Comparison of ENCODE assay signal across 8 mouse cellular contexts in the genomic region with DNA sequence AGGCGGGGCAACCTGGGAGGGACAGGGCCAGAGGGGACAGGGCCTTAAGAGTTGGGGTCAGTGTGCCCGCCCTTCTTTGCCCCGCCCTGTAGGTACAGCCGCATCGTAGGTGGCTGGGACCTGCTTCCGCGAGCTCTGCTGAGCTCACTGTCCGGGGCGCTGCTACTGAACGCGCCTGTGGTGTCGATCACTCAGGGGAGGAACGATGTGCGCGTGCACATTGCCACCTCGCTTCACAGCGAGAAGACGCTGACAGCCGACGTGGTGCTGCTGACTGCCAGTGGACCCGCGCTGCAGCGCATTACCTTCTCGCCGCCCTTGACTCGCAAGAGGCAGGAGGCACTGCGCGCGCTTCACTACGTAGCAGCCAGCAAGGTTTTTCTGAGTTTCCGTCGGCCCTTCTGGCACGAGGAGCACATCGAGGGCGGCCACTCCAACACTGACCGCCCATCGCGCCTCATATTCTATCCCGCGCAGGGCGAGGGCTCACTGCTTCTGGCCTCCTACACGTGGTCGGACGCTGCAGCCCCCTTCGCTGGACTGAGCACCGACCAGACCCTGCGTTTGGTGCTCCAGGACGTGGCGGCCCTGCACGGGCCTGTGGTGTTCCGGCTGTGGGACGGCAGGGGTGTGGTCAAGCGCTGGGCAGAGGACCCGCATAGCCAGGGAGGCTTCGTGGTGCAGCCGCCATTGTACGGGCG. TPM values are rescaled to one million over a fixed set of nuclear protein-coding genes. Genes with fewer than 3 reads are reported as not detected.
DNase-seq lines count a peak whose midpoint lies in the region; ATAC-seq lines count a peak whose summit lies in the region.

No protein-coding gene starts in this region.

- H3K36me3 ChIP-seq in embryonic facial prominence, embryonic 11.5 days (replicated peaks; ENCODE audit: control insufficient read depth, insufficient read depth, low read depth, low read length), result peaks cover 8% of the 10 kb centered on the region
- H3K36me3 ChIP-seq in hindbrain, embryonic 12.5 days, result peaks cover 44% of the 10 kb centered on the region
- peaks cover 22% of the 10 kb centered on the region for H3K36me3 ChIP-seq in liver, embryonic 11.5 days (ENCODE audit: control insufficient read depth, insufficient read depth, low read length)

- H3K9ac ChIP-seq in embryonic facial prominence, embryonic 11.5 days (replicated peaks; ENCODE audit: low read length), result peak overlapping the region; percentile 47
- H3K9ac ChIP-seq in hindbrain, embryonic 12.5 days, result peak overlapping the region; percentile 49
- H3K9ac ChIP-seq in liver, embryonic 11.5 days (ENCODE audit: low read depth, low read length), result peak overlapping the region; percentile 52

- H3K27ac ChIP-seq in embryonic facial prominence, embryonic 11.5 days (replicated peaks; ENCODE audit: low read depth, low read length), result no peak overlapping the region; the same call in 1 of the 2 replicates
- H3K27ac ChIP-seq in hindbrain, embryonic 12.5 days, result no peak overlapping the region
- no peak overlapping the region for H3K27ac ChIP-seq in liver, embryonic 11.5 days (ENCODE audit: low read depth, low read length)

- peak overlapping the region; percentile 23 for H3K4me3 ChIP-seq in embryonic facial prominence, embryonic 11.5 days (ENCODE audit: low read depth, low read length)
- peak overlapping the region; percentile 28 for H3K4me3 ChIP-seq in hindbrain, embryonic 12.5 days
- peak overlapping the region; percentile 43 for H3K4me3 ChIP-seq in liver, embryonic 11.5 days (ENCODE audit: low read depth, low read length)

- peak; percentile 24 for ATAC-seq in embryonic facial prominence, embryonic 11.5 days (replicated peaks; ENCODE audit: insufficient number of reproducible peaks, low FRiP score, low TSS enrichment, low read depth)
- peak; percentile 61 for ATAC-seq in hindbrain, embryonic 12.5 days (ENCODE audit: low FRiP score)
- ATAC-seq in liver, embryonic 11.5 days (replicated peaks; ENCODE audit: low FRiP score), result peak; percentile 38; the same call in 1 of the 2 replicates
- 0 out of 2 replicates have a peak, but pooled peaks have one; percentile 20 for ATAC-seq in monocyte, adult 5-6 weeks (replicated peaks; ENCODE audit: insufficient number of reproducible peaks, low FRiP score, low TSS enrichment, poor library complexity, severe bottlenecking)

- H3K27me3 ChIP-seq in embryonic facial prominence, embryonic 11.5 days (ENCODE audit: control insufficient read depth, insufficient read depth, low read length), result peaks cover 9% of the 10 kb centered on the region
- peaks cover 46% of the 10 kb centered on the region for H3K27me3 ChIP-seq in hindbrain, embryonic 12.5 days
- H3K27me3 ChIP-seq in liver, embryonic 11.5 days (replicated peaks; ENCODE audit: control insufficient read depth, insufficient read depth, low read length), result peaks cover 11% of the 10 kb centered on the region

- H3K9me3 ChIP-seq in embryonic facial prominence, embryonic 11.5 days (replicated peaks; ENCODE audit: control insufficient read depth, low read length), result no peaks in the 10 kb centered on the region
- no peaks in the 10 kb centered on the region for H3K9me3 ChIP-seq in hindbrain, embryonic 12.5 days (replicated peaks)
- H3K9me3 ChIP-seq in liver, embryonic 11.5 days (ENCODE audit: control insufficient read depth, low read length), result no peaks in the 10 kb centered on the region

- H3K4me1 ChIP-seq in embryonic facial prominence, embryonic 11.5 days (ENCODE audit: control insufficient read depth, insufficient read depth, low read length), result peaks cover 5% of the 10 kb centered on the region; the same call in 1 of the 2 replicates
- H3K4me1 ChIP-seq in hindbrain, embryonic 12.5 days, result peaks cover 16% of the 10 kb centered on the region
- H3K4me1 ChIP-seq in liver, embryonic 11.5 days (replicated peaks; ENCODE audit: control insufficient read depth, insufficient read depth, low read length), result peaks cover 20% of the 10 kb centered on the region

- peak overlapping the region; percentile 61 for H3K4me2 ChIP-seq in embryonic facial prominence, embryonic 11.5 days (ENCODE audit: low read depth, low read length)
- H3K4me2 ChIP-seq in hindbrain, embryonic 12.5 days (replicated peaks), result peak overlapping the region; percentile 51
- peak overlapping the region; percentile 76 for H3K4me2 ChIP-seq in liver, embryonic 11.5 days

- DNase-seq in cerebellum, adult 11-12 months, result peak; percentile 36
- no peak for DNase-seq in cerebellum, adult 8-10 months
- peak; percentile 69 for DNase-seq in CD4-positive helper T cell, adult 2 months (ENCODE audit: low read depth, low spot score)
- DNase-seq in embryonic facial prominence, embryonic 11.5 days (ENCODE audit: low spot score), result peak; percentile 54
- DNase-seq in liver, embryonic 11.5 days (ENCODE audit: low spot score), result peak; percentile 68
- DNase-seq in testis, postnatal 10 days (ENCODE audit: low spot score), result peak; percentile 65

- WGBS in embryonic facial prominence, embryonic 11.5 days, result 1% methylated on average over 58 of the region's 58 CpGs
- WGBS in hindbrain, embryonic 12.5 days, result under 1% methylated on average over 58 of the region's 58 CpGs
- 3% methylated on average over 58 of the region's 58 CpGs for WGBS in liver, embryonic 11.5 days

RNA-seq across cellular contexts. Expression of a gene that starts 9.2 kb away (rescaled TPM):
- 32.4 and 42.5 TPM in 2 replicates for polyA plus RNA-seq in embryonic facial prominence, embryonic 11.5 days (2014; fragmentation: Nextera tagmentation; extraction: Ambion mirVana)
- polyA plus RNA-seq in hindbrain, embryonic 12.5 days (2016; fragmentation: Nextera tagmentation; extraction: Ambion mirVana), result 99.3 and 101 TPM in 2 replicates
- 46.5 and 53.9 TPM in 2 replicates for polyA plus RNA-seq in liver, embryonic 11.5 days (2014; fragmentation: Nextera tagmentation; extraction: Ambion mirVana)
- 11.6 to 33.0 TPM (median 13.0 TPM) in 3 replicates for total RNA-seq in monocyte, adult 5-6 weeks (2017)

RNA-seq across cellular contexts. Expression of a gene that starts 9.2 kb away (rescaled TPM):
- 55.1 and 75.1 TPM in 2 replicates for polyA plus RNA-seq in embryonic facial prominence, embryonic 11.5 days (2014; fragmentation: Nextera tagmentation; extraction: Ambion mirVana)
- polyA plus RNA-seq in hindbrain, embryonic 12.5 days (2016; fragmentation: Nextera tagmentation; extraction: Ambion mirVana), result 103 and 110 TPM in 2 replicates
- polyA plus RNA-seq in liver, embryonic 11.5 days (2014; fragmentation: Nextera tagmentation; extraction: Ambion mirVana), result 50.5 and 53.3 TPM in 2 replicates
- total RNA-seq in monocyte, adult 5-6 weeks (2017), result 33.8 to 69.8 TPM (median 57.7 TPM) in 3 replicates

RNA-seq across cellular contexts. Expression of a gene that starts 17.3 kb away (rescaled TPM):
- polyA plus RNA-seq in embryonic facial prominence, embryonic 11.5 days (2014; fragmentation: Nextera tagmentation; extraction: Ambion mirVana), result 21.6 and 25.3 TPM in 2 replicates
- 34.7 and 35.1 TPM in 2 replicates for polyA plus RNA-seq in hindbrain, embryonic 12.5 days (2016; fragmentation: Nextera tagmentation; extraction: Ambion mirVana)
- 30.9 and 32.5 TPM in 2 replicates for polyA plus RNA-seq in liver, embryonic 11.5 days (2014; fragmentation: Nextera tagmentation; extraction: Ambion mirVana)
- total RNA-seq in monocyte, adult 5-6 weeks (2017), result 68.9 to 89.5 TPM (median 71.5 TPM) in 3 replicates

RNA-seq across cellular contexts. Expression of a gene that starts 23.2 kb away (rescaled TPM):
- 2.9 and 3.1 TPM in 2 replicates for polyA plus RNA-seq in embryonic facial prominence, embryonic 11.5 days (2014; fragmentation: Nextera tagmentation; extraction: Ambion mirVana)
- 3.9 and 4.6 TPM in 2 replicates for polyA plus RNA-seq in hindbrain, embryonic 12.5 days (2016; fragmentation: Nextera tagmentation; extraction: Ambion mirVana)
- 3.9 and 4.2 TPM in 2 replicates for polyA plus RNA-seq in liver, embryonic 11.5 days (2014; fragmentation: Nextera tagmentation; extraction: Ambion mirVana)
- total RNA-seq in monocyte, adult 5-6 weeks (2017), result 1.1 to 2.8 TPM (median 2.8 TPM) in 3 replicates

RNA-seq across cellular contexts. Expression of a gene that starts 23.5 kb away (rescaled TPM):
- 0.52 and 1.9 TPM in 2 replicates for polyA plus RNA-seq in embryonic facial prominence, embryonic 11.5 days (2014; fragmentation: Nextera tagmentation; extraction: Ambion mirVana)
- 1.8 and 2.5 TPM in 2 replicates for polyA plus RNA-seq in hindbrain, embryonic 12.5 days (2016; fragmentation: Nextera tagmentation; extraction: Ambion mirVana)
- polyA plus RNA-seq in liver, embryonic 11.5 days (2014; fragmentation: Nextera tagmentation; extraction: Ambion mirVana), result 1.3 and 2.9 TPM in 2 replicates
- 1.1 to 5.2 TPM (median 3.7 TPM) in 3 replicates for total RNA-seq in monocyte, adult 5-6 weeks (2017)
